8 mouse cellular contexts compared by ENCODE assay signal in the genomic region with DNA sequence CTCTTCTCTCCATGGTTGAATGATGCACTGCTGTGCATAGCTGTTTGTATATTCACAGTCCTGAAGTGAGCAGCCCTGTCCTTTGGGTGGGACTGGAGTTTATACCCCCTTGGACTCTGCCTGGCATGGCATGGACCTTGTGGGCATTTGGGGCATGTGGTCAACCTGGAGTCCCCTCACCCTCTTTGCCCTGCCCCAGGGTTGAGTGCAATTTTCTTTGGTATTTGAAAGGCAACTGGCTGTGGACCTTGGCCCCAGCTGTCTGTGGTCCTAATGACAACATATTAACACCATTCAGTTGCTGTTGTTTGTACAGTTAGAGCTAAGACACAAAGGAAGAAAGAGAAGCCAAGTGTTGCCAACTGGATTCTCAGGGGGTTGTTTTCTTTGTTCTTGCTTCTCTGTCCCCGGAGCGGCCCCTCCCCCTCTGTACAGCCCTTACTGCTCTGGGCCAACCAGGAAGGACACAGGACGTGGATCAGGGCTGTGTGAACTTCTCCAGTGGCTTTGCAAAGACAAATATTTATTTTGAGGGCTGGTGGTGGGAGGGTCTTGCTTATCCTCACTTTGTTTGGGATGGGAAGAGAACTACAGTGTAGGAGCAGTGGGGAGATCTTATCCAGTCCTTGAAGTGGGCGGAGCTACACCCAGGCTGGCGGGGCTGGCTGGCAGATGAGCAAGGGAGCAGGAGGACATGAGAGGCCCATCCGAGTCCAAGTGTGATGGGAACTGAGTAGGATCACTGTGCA. TPM values are rescaled to one million over a fixed set of nuclear protein-coding genes. Genes with fewer than 3 reads are reported as not detected.
A peak's percentile ranks its signal among the peaks of the same experiment; 100 is the strongest.
DNase-seq lines count a peak whose midpoint lies in the region; ATAC-seq lines count a peak whose summit lies in the region.

No protein-coding gene starts in this region.

- H3K27me3 ChIP-seq in forebrain, embryonic 12.5 days, result no peaks in the 10 kb centered on the region
- H3K27me3 ChIP-seq in forebrain, embryonic 15.5 days, result no peaks in the 10 kb centered on the region
- H3K27me3 ChIP-seq in hindbrain, embryonic 12.5 days, result no peaks in the 10 kb centered on the region
- H3K27me3 ChIP-seq in liver, embryonic 16.5 days (ENCODE audit: control insufficient read depth, insufficient read depth, low read depth, low read length), result no peaks in the 10 kb centered on the region
- no peaks in the 10 kb centered on the region for H3K27me3 ChIP-seq in neural tube, embryonic 15.5 days (replicated peaks)

- no peaks in the 10 kb centered on the region for H3K36me3 ChIP-seq in forebrain, embryonic 12.5 days (replicated peaks)
- H3K36me3 ChIP-seq in forebrain, embryonic 15.5 days, result no peaks in the 10 kb centered on the region
- H3K36me3 ChIP-seq in hindbrain, embryonic 12.5 days, result no peaks in the 10 kb centered on the region
- H3K36me3 ChIP-seq in liver, embryonic 16.5 days (ENCODE audit: control insufficient read depth, insufficient read depth), result no peaks in the 10 kb centered on the region
- no peaks in the 10 kb centered on the region for H3K36me3 ChIP-seq in neural tube, embryonic 15.5 days

- H3K27ac ChIP-seq in forebrain, embryonic 12.5 days, result no peak overlapping the region
- no peak overlapping the region for H3K27ac ChIP-seq in forebrain, embryonic 15.5 days (replicated peaks)
- H3K27ac ChIP-seq in brown adipose tissue, adult 24 weeks (replicated peaks; ENCODE audit: low read depth, low read length), result peak overlapping the region; percentile 37
- peak overlapping the region; percentile 40; the same call in 1 of the 2 replicates for H3K27ac ChIP-seq in hindbrain, embryonic 12.5 days
- H3K27ac ChIP-seq in liver, embryonic 16.5 days (ENCODE audit: low read length), result peak overlapping the region; percentile 61
- 0 out of 2 replicates have a peak overlapping the region, but pooled peaks have one; percentile 13 for H3K27ac ChIP-seq in neural tube, embryonic 15.5 days (replicated peaks)

- peaks cover 78% of the 10 kb centered on the region for H3K4me1 ChIP-seq in forebrain, embryonic 12.5 days
- H3K4me1 ChIP-seq in forebrain, embryonic 15.5 days, result peaks cover 53% of the 10 kb centered on the region
- peaks cover 42% of the 10 kb centered on the region for H3K4me1 ChIP-seq in brown adipose tissue, adult 24 weeks (ENCODE audit: control insufficient read depth, insufficient read depth, insufficient read length, low read length)
- H3K4me1 ChIP-seq in hindbrain, embryonic 12.5 days, result peaks cover 77% of the 10 kb centered on the region
- H3K4me1 ChIP-seq in liver, embryonic 16.5 days (ENCODE audit: control insufficient read depth, low read depth, low read length), result peaks cover 27% of the 10 kb centered on the region
- H3K4me1 ChIP-seq in neural tube, embryonic 15.5 days, result peaks cover 77% of the 10 kb centered on the region

- no peak overlapping the region for H3K9ac ChIP-seq in forebrain, embryonic 12.5 days
- H3K9ac ChIP-seq in forebrain, embryonic 15.5 days (replicated peaks), result no peak overlapping the region
- no peak overlapping the region for H3K9ac ChIP-seq in hindbrain, embryonic 12.5 days
- no peak overlapping the region for H3K9ac ChIP-seq in liver, embryonic 16.5 days (ENCODE audit: low read depth, low read length)
- no peak overlapping the region for H3K9ac ChIP-seq in neural tube, embryonic 15.5 days (replicated peaks)

- ATAC-seq in forebrain, embryonic 12.5 days (ENCODE audit: low FRiP score), result 0 out of 2 replicates have a peak, but pooled peaks have one; percentile 23
- ATAC-seq in forebrain, embryonic 15.5 days (replicated peaks), result no peak
- peak; percentile 35 for ATAC-seq in hindbrain, embryonic 12.5 days (ENCODE audit: low FRiP score)
- peak; percentile 86 for ATAC-seq in liver, embryonic 16.5 days (ENCODE audit: low read depth)
- 0 out of 2 replicates have a peak, but pooled peaks have one; percentile 9 for ATAC-seq in neural tube, embryonic 15.5 days (ENCODE audit: low FRiP score)

- H3K4me2 ChIP-seq in forebrain, embryonic 12.5 days, result no peak overlapping the region
- no peak overlapping the region for H3K4me2 ChIP-seq in forebrain, embryonic 15.5 days (replicated peaks)
- H3K4me2 ChIP-seq in hindbrain, embryonic 12.5 days (replicated peaks), result 0 out of 2 replicates have a peak overlapping the region, but pooled peaks have one; percentile 9
- peak overlapping the region; percentile 22; the same call in 1 of the 2 replicates for H3K4me2 ChIP-seq in liver, embryonic 16.5 days (ENCODE audit: low read depth, low read length)
- no peak overlapping the region; the same call in 1 of the 2 replicates for H3K4me2 ChIP-seq in neural tube, embryonic 15.5 days

- H3K9me3 ChIP-seq in forebrain, embryonic 12.5 days, result no peaks in the 10 kb centered on the region
- no peaks in the 10 kb centered on the region for H3K9me3 ChIP-seq in forebrain, embryonic 15.5 days
- 0 out of 2 replicates have a peak, but pooled peaks cover 6% of the 10 kb centered on the region for H3K9me3 ChIP-seq in hindbrain, embryonic 12.5 days (replicated peaks)
- no peaks in the 10 kb centered on the region for H3K9me3 ChIP-seq in liver, embryonic 16.5 days (replicated peaks; ENCODE audit: control insufficient read depth, low read length)
- no peaks in the 10 kb centered on the region for H3K9me3 ChIP-seq in neural tube, embryonic 15.5 days (replicated peaks)

- H3K4me3 ChIP-seq in forebrain, embryonic 12.5 days (replicated peaks), result no peak overlapping the region
- no peak overlapping the region for H3K4me3 ChIP-seq in forebrain, embryonic 15.5 days
- H3K4me3 ChIP-seq in brown adipose tissue, adult 24 weeks (ENCODE audit: insufficient read depth, low read depth, low read length), result no peak overlapping the region
- H3K4me3 ChIP-seq in hindbrain, embryonic 12.5 days, result no peak overlapping the region
- H3K4me3 ChIP-seq in liver, embryonic 16.5 days (ENCODE audit: low read depth, low read length), result no peak overlapping the region
- H3K4me3 ChIP-seq in neural tube, embryonic 15.5 days (replicated peaks), result no peak overlapping the region

- no peak for DNase-seq in frontal cortex, adult 2 months (ENCODE audit: extremely low spot score in 1 of 2, low spot score in 1 of 2)
- no peak for DNase-seq in spleen, adult 12 weeks (ENCODE audit: low spot score)

- WGBS in forebrain, embryonic 12.5 days, result 30% methylated on average over 6 of the region's 6 CpGs
- WGBS in forebrain, embryonic 15.5 days, result 29% methylated on average over 6 of the region's 6 CpGs
- 20% methylated on average over 6 of the region's 6 CpGs for WGBS in hindbrain, embryonic 12.5 days
- 16% methylated on average over 6 of the region's 6 CpGs for WGBS in liver, embryonic 16.5 days (ENCODE audit: insufficient replicate concordance)
- 26% methylated on average over 6 of the region's 6 CpGs for WGBS in neural tube, embryonic 15.5 days

RNA-seq across cellular contexts. Expression of a gene that starts 12.9 kb away (rescaled TPM):
- polyA plus RNA-seq in forebrain, embryonic 12.5 days (2016; fragmentation: Nextera tagmentation; extraction: Ambion mirVana), result 44.7 and 49.9 TPM in 2 replicates
- polyA plus RNA-seq in forebrain, embryonic 15.5 days (2015; fragmentation: Nextera tagmentation; extraction: Ambion mirVana), result 34.9 and 40.4 TPM in 2 replicates
- polyA plus RNA-seq in brown adipose tissue, adult 24 weeks (2012; ENCODE audit: insufficient read depth, insufficient read length, missing spikeins), result 4.9 and 8.4 TPM in 2 replicates
- polyA plus RNA-seq in hindbrain, embryonic 12.5 days (2016; fragmentation: Nextera tagmentation; extraction: Ambion mirVana), result 74.8 and 81.3 TPM in 2 replicates
- polyA plus RNA-seq in liver, embryonic 16.5 days (2015; fragmentation: Nextera tagmentation; extraction: Ambion mirVana), result 0.85 and 1.1 TPM in 2 replicates
- polyA plus RNA-seq in neural tube, embryonic 15.5 days (2015; fragmentation: Nextera tagmentation; extraction: Ambion mirVana), result 35.1 and 42.6 TPM in 2 replicates
- polyA plus RNA-seq in frontal cortex, adult 2 months (2012; rRNA removed), result 51.9 and 67.9 TPM in 2 replicates

Comparison
In these comparisons a context has a peak if more than half of its experiments do, and no peak if none do; other contexts are left out.
1. H3K27ac ChIP-seq: peak in brown adipose tissue, adult 24 weeks (single experiment), hindbrain, embryonic 12.5 days (single experiment), liver, embryonic 16.5 days (single experiment) and neural tube, embryonic 15.5 days (single experiment); none in forebrain, embryonic 12.5 days (single experiment) and forebrain, embryonic 15.5 days (single experiment).
2. H3K4me2 ChIP-seq: peak in hindbrain, embryonic 12.5 days (single experiment) and liver, embryonic 16.5 days (single experiment); none in forebrain, embryonic 12.5 days (single experiment), forebrain, embryonic 15.5 days (single experiment) and neural tube, embryonic 15.5 days (single experiment).